Mouse (Mus musculus) liver, adult 2 months (tissue): Measurements from ENCODE around the gene Gtf2a2. TPM values are rescaled to one million over a fixed set of nuclear protein-coding genes. Genes with fewer than 3 reads are reported as not detected.

Source experiments
- DNase-seq: peaks from one replicate; pipeline ENCODE4 v3.0.0-alpha.2; 2011; ENCODE audit warnings: low read depth, low spot score; ENCODE audit errors: extremely low read depth
- H3K27ac ChIP-seq: fragments of 200-500 bp; replicated peaks from 2 replicates; pipeline ENCODE4 v1.5.1; 2012; ENCODE audit warnings: low read depth, mild to moderate bottlenecking, control low read depth, inconsistent platforms, low read length; ENCODE audit not compliant: insufficient read depth
- H3K27me3 ChIP-seq: fragments of 200-500 bp; 2 replicates; pipeline ENCODE4 v1.6.1; 2012; ENCODE audit warnings: mild to moderate bottlenecking, moderate library complexity, low read length, inconsistent platforms; ENCODE audit not compliant: control insufficient read depth, insufficient read depth
- H3K36me3 ChIP-seq: fragments of 200-500 bp; 2 replicates; pipeline ENCODE4 v1.6.1; 2012; ENCODE audit warnings: low read length, inconsistent platforms; ENCODE audit not compliant: control insufficient read depth, insufficient read depth
- H3K4me1 ChIP-seq: fragments of 200-500 bp; 2 replicates; pipeline ENCODE4 v1.6.1; 2011; ENCODE audit warnings: low read length; ENCODE audit not compliant: control insufficient read depth, insufficient read depth
- H3K4me3 ChIP-seq: fragments of 200-500 bp; 2 replicates; pipeline ENCODE4 v1.5.1; 2011; ENCODE audit warnings: low read depth, mild to moderate bottlenecking, control low read depth, low read length, moderate library complexity; ENCODE audit not compliant: insufficient read depth
- H3K79me2 ChIP-seq: fragments of 200-500 bp; 2 replicates; pipeline ENCODE4 v1.6.1; 2012; ENCODE audit warnings: inconsistent platforms, mild to moderate bottlenecking, low read length, moderate library complexity; ENCODE audit not compliant: control insufficient read depth, insufficient read depth
- H3K9ac ChIP-seq: fragments of 200-500 bp; 2 replicates; pipeline ENCODE4 v1.6.1; 2012; ENCODE audit warnings: low read depth, mild to moderate bottlenecking, control low read depth, inconsistent platforms, low read length
- CTCF ChIP-seq: fragments of 200-500 bp; IDR thresholded peaks from 2 replicates; pipeline ENCODE4 v1.5.1; 2011; ENCODE audit warnings: low read depth, low read length, control low read depth
- POLR2A ChIP-seq: fragments of 200-500 bp; IDR thresholded peaks from 2 replicates; pipeline ENCODE4 v1.6.1; 2011; ENCODE audit warnings: low read length, control low read depth; ENCODE audit not compliant: insufficient read depth; ENCODE audit errors: extremely low read depth
- WGBS: fragments of 180-500 bp; shearing (Covaris S2); methylation state at CpG from one replicate; pipeline ENCODE4 v1.1.7; 2018; 5-methylcytosine and 5-hydroxymethylcytosine counted together
- polyA plus RNA-seq: library from polyadenylated mRNA; depleted of rRNA; stranded (reverse); fragments of >200 nt; gene quantifications from 2 replicates; pipeline ENCODE4 v1.2.3, GENCODE M21; 2012
- total RNA-seq: library from RNA; depleted of rRNA; stranded (reverse); fragments of >200 nt; gene quantifications from 2 replicates; pipeline ENCODE4 v1.2.3, GENCODE M21; 2014

The Gtf2a2 gene
- total and polyA plus RNA-seq, 2 experiments = 13.4 to 59.4 TPM

DNA sequence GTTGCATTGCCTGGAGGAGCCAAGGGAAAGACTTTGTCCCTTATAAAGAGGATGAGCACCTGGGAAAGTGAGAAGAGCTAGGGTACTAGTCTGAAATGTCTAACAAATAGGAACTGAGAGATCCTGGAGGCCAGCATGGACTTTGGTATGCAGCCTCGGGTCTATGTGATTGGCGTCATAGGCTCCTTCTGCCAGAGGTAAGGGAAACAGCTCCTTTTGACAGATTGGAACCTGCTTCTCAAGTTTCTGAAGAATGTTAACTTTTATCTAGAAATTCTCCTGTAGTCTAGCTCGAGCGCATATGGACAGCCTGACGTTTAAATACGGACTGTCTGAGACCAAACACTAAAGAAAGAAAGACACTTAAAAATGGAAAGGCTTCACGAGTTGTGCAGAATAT is 25.6 kb downstream of the Gtf2a2 start, which contains the start of gene Gcnt3:
Gcnt3 (minus strand) TSS at position 101 of the 400 bp plus-strand sequence.
- TF ChIP-seq CTCF (no peak), POLR2A (no peak)
- Histone ChIP-seq H3K27ac (no peak within 1 kb of the TSS), H3K79me2 (no peaks in the 10 kb centered on the region), H3K9ac (no peak within 1 kb of the TSS), H3K27me3 (no peaks in the 10 kb centered on the region), H3K36me3 (no peaks in the 10 kb centered on the region), H3K4me3 (no peak within 1 kb of the TSS), H3K4me1 (no peaks in the 10 kb centered on the region)
- 87% methylated on average over 7 of the region's 7 CpGs for WGBS
- no peak for DNase-seq

- WGBS = 84% methylated on average over 6 of the region's 6 CpGs
- Histone ChIP-seq H3K4me1 (no peaks in the 10 kb centered on the region), H3K27ac (no peak overlapping the region), H3K9ac (no peak overlapping the region), H3K4me3 (no peak overlapping the region), H3K36me3 (no peaks in the 10 kb centered on the region), H3K27me3 (no peaks in the 10 kb centered on the region), H3K79me2 (no peaks in the 10 kb centered on the region)
- DNase-seq = no peak
- no peak for TF ChIP-seq POLR2A
- no peak for TF ChIP-seq CTCF
These were observed 27.4 kb downstream of the Gtf2a2 start for GRCm38 (mm10) chr9:70039597-70040385.

DNA sequence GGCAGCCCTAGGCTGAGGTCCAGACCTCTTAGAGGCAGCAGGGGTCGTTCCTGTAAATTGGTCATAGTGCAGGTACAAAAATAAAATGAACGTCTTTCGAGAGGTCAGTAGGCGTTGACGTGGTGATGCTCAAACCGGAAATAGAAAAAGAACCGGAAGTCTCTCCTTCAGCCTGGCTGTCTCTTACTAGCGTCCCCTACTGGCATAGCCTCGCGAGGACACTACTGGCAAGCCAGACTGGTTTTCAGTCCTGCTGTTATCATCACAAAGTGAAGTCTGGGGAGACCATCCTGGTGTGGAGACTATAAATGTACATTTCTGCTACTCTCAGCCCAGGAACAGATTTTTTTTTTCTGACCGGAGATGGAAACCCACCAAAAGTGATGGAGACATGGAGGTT is 28.2 kb downstream of the Gtf2a2 start:
- H3K4me3 ChIP-seq = no peak overlapping the region

GRCm38 (mm10) chr9:70042137-70042536 is 29.8 kb downstream of the Gtf2a2 start:
- H3K9ac ChIP-seq = no peak overlapping the region
- 88% methylated on average over 4 of the region's 4 CpGs for WGBS
- no peak for DNase-seq
- H3K36me3 ChIP-seq = no peaks in the 10 kb centered on the region
- no peak overlapping the region for H3K4me3 ChIP-seq
- no peaks in the 10 kb centered on the region for H3K27me3 ChIP-seq
- TF ChIP-seq POLR2A (no peak), CTCF (no peak)
- H3K79me2 ChIP-seq = no peaks in the 10 kb centered on the region
- no peaks in the 10 kb centered on the region for H3K4me1 ChIP-seq
- H3K27ac ChIP-seq = no peak overlapping the region

More for the DNA sequence above, 28.2 kb downstream of the Gtf2a2 start:
- Histone ChIP-seq H3K9ac (no peak overlapping the region), H3K79me2 (no peaks in the 10 kb centered on the region), H3K27ac (no peak overlapping the region), H3K27me3 (no peaks in the 10 kb centered on the region), H3K4me1 (no peaks in the 10 kb centered on the region), H3K36me3 (no peaks in the 10 kb centered on the region)
- no peak for DNase-seq
- no peak for TF ChIP-seq POLR2A
- no peak for TF ChIP-seq CTCF
- 85% methylated on average over 11 of the region's 11 CpGs for WGBS

DNA sequence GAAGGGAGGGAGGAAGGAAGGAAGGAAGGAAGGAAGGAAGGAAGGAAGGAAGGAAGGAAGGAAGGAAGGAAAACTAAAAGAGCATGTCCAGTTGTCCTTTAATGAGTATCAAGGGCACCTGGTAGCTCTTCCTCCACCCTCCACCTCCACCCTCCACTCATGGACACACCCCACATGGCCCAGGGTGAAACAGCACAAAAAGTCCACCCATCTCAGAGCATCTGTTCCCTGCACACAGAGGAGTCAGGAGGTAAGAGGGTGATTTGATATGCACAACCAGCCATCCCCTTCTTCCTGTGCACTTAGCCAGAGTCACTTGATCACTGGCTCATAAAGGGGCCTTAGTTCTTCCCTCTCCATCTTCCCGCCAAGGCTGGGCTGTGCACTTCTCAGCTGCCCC is 30.6 kb downstream of the Gtf2a2 start:
- H3K9ac ChIP-seq = no peak overlapping the region
- TF ChIP-seq POLR2A = no peak
- no peak for TF ChIP-seq CTCF
- DNase-seq = no peak
- H3K27me3 ChIP-seq = no peaks in the 10 kb centered on the region
- no peaks in the 10 kb centered on the region for H3K4me1 ChIP-seq
- H3K27ac ChIP-seq = no peak overlapping the region
- 92% methylated on average over 1 of the region's 1 CpGs for WGBS
- no peak overlapping the region for H3K4me3 ChIP-seq
- H3K79me2 ChIP-seq = no peaks in the 10 kb centered on the region
- no peaks in the 10 kb centered on the region for H3K36me3 ChIP-seq

- H3K9ac ChIP-seq = no peak overlapping the region
- DNase-seq = no peak
- TF ChIP-seq POLR2A (no peak), CTCF (no peak)
- 85% methylated on average over 2 of the region's 2 CpGs for WGBS
- H3K36me3 ChIP-seq = no peaks in the 10 kb centered on the region
- H3K27me3 ChIP-seq = no peaks in the 10 kb centered on the region
- H3K4me1 ChIP-seq = no peaks in the 10 kb centered on the region
- H3K27ac ChIP-seq = no peak overlapping the region
- no peak overlapping the region for H3K4me3 ChIP-seq
- H3K79me2 ChIP-seq = no peaks in the 10 kb centered on the region
These were observed 32.5 kb downstream of the Gtf2a2 start for GRCm38 (mm10) chr9:70044865-70045264.
